Mouse (Mus musculus): ENCODE data around the gene Epha3.

Epha3 gene

DNA sequence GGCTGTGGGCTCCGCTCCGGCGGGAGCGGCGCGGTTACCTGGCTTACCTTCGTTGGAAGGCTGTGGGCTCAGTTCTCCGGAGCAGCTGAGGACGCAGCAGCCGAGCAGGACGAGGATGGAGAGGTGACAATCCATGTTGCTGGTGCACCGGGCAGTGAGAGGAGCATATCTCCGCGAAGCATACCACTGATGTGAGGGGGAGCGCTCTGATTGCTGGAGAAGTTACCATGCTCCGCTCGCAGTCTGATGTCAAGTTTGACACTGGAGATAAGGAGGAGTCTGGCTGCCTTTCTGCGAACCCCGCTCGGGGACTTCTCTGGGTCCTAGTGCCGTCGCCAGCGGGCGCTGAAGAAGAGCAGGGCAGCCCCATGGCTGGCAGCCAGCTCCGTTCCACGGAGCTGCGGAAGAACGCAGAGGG is at the start of gene Epha3:
TSS of gene Epha3 (minus strand) at position 263 of the 418 bp plus-strand sequence.
- DNase-seq: peak; percentile 47 to 58

GRCm38 (mm10) chr16:63903425-63903824 is 39.5 kb upstream of the Epha3 start:
- no peak for DNase-seq

DNA sequence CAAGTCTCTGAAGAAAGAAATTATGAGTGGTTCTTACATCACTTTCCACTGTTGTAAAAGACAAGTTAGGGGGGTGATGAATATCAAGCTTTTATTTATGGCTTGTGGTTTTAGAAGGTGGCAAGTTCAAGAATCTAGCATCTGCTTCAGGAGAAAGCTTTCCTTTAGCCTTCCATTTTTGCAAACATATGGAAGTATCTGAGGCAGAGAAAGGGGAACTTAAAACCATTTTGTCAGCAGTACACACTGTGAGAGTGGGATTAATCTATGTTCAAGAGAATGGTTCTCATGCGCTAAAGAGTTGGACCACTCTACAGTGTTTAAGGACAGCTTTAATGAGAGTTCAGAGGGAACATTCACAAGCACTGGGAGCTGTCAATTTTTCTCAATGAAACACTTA is 17.2 kb upstream of the Epha3 start:
- DNase-seq: no peak

DNA sequence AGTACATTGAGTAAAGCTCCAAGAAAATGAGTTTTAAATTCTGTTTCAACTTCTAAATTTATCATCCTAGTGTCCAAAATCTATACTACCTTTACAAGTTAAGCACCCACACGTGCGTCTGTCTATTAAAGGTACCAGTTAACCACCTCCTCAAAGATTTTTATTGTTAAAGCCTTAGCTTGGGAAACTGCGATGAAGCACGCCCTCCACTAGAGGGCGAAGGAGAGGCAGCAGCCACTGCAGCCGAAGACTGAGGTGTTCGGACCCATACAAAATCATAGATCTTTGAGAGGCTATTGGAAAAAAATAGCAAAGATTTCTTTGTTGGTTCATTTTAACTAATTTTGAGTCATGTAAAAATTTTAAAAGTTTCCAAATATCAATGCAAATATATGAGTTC is 8.3 kb upstream of the Epha3 start:
- peak in 1 of 2 experiments; percentile 6 for DNase-seq

DNA sequence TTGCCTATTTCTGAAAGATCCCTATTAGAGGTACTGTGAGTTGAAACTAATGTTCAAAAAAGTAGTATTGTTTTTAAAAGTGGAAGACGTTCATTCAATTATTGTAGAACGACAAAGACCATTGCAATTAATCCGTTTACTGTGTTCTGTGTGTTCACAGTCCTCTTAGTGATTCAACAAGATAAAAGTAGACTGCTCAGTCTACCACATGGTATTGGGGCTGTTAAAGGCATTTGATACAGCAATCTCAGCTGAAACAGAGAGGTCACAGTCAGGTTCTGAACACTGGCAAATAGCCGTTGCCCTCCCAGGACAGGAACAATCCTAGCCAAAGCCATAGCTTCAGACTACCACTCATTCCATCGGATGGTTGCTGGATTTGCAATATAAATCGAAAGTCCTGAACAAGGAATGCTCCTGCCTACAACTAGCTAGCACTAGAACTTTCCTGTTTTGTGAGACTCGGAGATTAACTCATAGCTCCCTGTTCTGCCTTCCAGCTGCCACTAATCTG is 545 bp upstream of the Epha3 start:
- no peak for DNase-seq

DNA sequence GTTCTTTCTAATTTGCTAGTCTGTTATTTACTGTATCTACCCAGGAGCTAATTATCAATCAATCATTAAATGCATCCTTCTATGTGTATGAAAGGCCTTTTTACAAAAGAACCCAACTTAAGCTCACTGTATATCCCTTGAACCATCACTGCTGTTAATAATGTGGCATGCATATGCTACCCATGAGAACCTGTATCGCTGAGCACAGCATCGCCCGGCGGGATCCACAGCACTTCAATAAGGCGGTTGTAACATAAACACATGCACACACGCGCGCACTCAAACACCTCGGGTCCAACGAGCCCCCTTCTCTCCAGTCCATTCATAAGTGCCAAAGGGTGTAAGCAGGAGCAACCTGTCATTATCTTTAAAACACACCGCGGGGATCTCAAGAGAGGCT is 794 bp downstream of the Epha3 start:
- DNase-seq: no peak

- DNase-seq: no peak
Observed at GRCm38 (mm10) chr16:63857561-63857960, 6.4 kb downstream of the Epha3 start.

DNA sequence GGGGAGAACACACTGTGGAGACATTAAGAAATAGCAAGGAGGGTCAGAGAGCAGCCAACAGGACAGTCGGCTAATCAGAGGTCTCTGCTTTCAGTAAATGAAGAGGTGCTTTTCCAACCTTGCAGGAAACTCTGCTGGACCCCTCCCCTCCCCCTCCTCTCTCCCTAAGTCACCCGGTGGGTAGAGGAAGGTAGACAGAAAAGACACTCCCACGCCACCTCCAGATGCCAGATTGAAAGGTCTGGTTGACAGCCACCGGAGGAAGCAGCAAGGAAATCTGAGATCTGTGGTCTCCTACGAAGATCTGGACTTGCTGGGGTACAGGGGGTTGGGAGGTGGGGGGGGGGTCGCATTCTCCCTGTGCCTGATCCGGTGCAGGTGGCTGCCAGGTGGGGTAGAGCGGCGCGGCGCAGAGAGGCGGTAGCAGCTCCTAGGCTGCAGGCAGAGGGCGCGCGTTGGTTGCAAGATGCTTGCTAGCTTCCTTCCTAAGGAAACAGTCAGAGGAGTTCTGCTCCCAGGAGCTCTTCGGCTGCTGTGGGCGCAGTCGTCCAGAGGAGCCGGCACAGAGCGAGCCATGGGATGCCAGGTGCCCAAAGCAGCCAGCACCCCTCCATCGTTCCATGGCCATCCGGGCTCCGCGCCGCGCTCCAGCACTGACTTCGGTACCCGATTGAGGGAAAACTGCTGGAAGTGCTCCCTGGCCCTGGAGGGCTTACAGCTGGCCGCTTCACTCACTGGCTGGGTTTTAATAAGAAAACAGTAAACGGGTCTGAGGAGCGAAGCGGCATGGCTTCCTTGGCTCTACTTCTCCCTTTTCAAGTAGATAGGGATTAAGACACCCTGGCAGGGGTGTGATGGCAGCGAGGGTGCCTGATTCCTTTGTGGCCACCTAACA is 7.1 kb downstream of the Epha3 start:
- peak; percentile 32 to 51 for DNase-seq

DNA sequence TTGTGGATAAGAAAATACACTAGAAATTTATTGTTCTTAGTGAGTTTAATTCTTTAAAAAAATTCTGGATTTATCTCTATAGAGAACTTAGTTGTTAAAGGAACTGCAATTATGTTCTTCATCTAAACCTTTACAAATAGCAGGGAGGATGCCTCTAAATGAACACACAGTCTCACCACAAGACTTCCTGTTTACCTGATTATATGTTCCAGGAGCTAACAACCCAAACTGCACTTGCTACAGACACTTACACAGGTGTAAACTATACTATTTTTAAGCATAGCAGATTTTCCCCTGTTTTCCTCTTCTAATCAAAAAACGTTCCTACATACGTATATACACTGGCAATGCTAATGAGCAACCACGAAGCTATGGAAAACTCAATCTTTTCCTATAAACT is 13.7 kb downstream of the Epha3 start:
- no peak for DNase-seq

DNA sequence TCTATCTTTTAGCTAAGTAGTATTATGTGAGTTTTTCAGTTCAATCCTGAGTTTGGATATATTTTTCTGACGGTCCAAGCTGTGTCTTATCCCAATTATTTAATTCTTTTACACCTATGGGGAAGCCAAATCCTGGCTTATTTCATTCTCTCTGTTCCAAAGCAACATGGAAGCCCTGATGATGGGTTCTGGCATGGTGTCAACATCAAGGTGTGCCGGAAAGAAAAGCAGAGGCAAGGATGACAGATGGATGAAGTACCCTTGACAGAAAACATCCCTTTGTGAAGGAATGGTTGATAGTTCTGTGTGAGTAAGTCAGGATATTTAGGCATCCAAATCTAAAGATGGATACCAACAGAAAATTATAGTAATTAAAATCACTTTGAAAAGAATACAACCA is 21.1 kb downstream of the Epha3 start:
- DNase-seq: no peak

DNA sequence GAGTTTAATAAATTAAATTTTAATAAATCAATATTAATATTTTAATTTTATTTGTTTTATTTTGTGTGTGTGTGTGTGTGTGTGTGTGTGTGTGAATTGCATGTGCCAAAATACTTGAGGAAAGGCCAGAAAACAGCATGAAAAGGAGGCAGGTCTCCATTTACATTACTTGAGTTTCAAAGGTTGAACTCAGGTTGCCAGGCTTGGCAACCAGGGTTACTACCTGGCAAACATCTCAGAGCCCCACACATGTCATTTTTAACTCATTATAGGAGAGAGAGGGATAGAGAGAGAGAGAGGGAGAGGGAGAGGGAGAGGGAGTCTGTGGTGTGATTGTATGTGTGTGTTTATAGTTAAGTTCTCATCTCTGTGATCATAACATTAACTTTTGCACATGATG is 26.5 kb downstream of the Epha3 start:
- no peak for DNase-seq

- DNase-seq: no peak
Observed at GRCm38 (mm10) chr16:63821164-63821563, 42.8 kb downstream of the Epha3 start.

- no peak for DNase-seq
Observed at GRCm38 (mm10) chr16:63817606-63818005, 46.4 kb downstream of the Epha3 start.

DNA sequence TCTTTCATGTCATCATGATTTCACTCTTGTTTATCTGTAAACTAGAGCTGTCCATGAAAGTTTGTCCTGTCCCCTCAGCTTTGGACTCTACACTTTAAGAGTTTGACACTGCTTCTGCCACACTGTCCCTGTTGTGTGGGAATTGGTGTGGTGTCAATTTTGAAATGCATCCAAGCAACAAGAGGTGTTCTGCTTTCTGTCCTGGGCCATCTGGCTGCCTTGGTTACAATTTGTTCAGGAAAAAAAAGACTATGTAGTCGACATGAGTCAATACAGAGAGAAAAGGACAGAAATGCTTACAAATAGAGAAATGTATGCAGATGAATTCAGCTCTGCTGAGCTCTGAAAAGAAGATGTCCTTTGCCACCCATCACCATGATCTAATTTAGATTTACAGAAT is 47.3 kb downstream of the Epha3 start:
- no peak for DNase-seq

DNA sequence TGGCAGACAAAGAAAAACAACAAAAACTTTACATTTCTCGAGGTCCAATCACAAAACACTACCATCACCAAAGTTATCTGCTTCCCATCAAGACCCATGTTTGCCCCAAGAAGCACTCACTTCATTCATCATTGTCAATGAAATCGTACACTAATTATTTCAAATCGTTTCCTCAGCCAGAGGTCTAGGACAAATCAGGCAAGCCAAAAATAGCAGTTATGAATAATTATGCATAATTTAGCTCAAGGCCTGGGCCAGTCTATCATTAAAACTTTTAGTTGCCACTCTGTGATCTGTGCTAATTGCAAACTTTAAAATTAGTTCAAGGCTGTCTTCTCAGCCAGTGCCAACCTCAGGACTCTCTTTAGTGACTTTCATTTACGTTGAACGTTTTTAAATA is 54.1 kb downstream of the Epha3 start:
- no peak for DNase-seq

GRCm38 (mm10) chr16:63808991-63809390 is 55.0 kb downstream of the Epha3 start:
- DNase-seq: no peak

GRCm38 (mm10) chr16:63806437-63807129 is 57.4 kb downstream of the Epha3 start:
- no peak for DNase-seq

GRCm38 (mm10) chr16:63806025-63806424 is 58.0 kb downstream of the Epha3 start:
- DNase-seq: no peak

DNA sequence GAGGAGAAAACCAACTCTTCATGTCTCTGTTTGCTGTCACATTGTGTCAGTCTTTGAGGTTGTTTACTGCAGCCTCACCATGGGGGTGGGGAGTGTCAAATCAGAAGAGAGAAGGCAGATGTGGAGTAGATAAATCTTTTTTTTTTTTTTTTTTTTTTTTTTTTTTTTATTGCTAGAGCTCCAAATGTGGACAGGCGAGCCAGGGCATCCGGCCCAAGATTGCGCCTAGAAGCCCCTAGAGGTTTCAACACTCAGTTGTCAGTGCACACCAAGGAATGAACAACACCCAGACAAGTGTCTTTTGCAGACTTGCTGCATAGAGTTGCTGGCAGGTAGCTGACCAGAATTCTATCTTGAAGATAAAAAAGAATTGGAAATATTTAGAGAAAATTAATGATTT is 62.5 kb downstream of the Epha3 start:
- DNase-seq: no peak

GRCm38 (mm10) chr16:63798341-63798740 is 65.6 kb downstream of the Epha3 start:
- no peak for DNase-seq

DNA sequence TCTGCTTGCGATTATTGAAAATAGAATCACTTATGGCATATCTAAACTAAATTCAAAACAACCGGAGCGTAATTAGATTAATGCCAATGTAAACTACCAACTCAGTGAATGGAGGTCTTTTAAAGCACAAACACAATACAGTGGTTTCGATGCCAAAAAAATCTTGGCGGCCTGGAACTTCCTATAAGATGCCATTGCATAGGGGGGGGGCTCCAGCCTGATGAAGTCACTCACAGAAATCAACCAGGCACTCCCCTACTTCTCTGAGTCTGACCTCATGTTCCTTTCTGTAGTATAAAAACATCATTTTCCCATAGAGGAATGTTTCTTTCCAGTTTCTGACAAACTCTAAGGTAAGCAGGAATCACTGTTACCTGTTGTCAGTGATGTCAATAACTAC is 69.7 kb downstream of the Epha3 start:
- DNase-seq: no peak

GRCm38 (mm10) chr16:63793805-63794204 is 70.2 kb downstream of the Epha3 start:
- no peak for DNase-seq

DNA sequence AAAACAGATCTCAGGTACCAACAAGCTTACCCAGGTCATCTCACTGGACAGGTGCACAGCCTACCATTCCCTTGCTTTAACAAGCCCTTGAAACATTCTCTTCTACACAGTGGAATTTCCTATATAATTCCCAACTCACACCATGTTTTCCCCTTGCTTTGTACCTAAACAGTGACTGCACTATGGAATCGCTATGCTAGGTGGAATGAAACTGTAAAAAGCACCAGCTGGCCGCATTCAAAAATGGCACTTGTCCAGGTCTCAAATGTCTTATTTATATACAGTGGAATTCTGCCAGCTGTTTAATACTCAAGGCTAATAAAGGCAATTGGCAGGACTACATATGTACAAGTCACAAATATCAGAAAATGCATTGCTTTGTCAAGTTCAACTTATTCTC is 71.9 kb downstream of the Epha3 start:
- no peak for DNase-seq

- no peak for DNase-seq
Observed at GRCm38 (mm10) chr16:63783544-63783943, 80.4 kb downstream of the Epha3 start.
